Mouse (Mus musculus) embryo, embryonic 11.5 days (tissue): ENCODE data around the gene Bcan.

Source experiments
- DNase-seq: peaks from one replicate; pipeline ENCODE4 v3.0.0-alpha.2; 2012; ENCODE audit warnings: low read depth, low spot score

Bcan gene

DNA sequence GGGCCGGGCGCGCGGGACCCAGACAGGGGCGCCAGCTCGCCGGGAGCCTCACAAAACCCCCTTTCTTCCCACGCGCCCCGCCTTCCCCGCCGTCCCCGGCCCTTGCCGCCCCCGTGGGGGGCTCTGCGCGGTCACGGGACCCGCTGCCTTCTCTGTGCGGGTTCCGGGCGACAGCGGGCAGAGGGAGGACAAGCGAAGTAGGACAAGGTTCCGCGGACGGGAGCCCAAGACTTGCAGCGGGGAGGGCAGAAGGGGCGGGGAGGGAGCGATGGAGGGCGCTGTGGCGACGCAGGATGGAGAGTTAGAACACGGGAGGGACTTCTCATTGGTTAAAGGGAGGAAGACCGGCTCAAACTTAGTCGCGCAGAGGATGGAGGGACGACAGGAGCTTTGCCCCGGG is at the start of gene Bcan:
Bcan (minus strand) TSS at position 50 of the 400 bp plus-strand sequence.
- DNase-seq: no peak

DNA sequence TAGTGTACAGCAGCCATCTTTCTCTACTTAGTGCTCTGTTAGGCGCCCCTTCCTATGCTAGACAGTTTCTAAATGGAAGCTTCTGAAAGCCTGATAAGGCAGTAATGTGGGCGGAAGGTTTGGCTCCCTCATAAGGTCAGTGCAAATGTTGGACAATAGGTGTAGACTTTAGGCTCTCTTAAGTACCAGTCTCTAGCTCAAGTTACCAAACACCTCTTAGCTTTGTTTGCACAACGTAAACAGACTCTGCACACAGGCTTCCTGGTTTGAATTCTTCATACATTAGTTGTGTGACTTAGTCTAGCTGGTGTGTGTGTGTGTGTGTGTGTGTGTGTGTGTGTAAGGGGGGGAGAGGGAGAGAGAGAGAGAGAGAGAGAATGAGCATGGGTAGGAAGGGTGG is 49.5 kb upstream of the Bcan start:
- DNase-seq: no peak

DNA sequence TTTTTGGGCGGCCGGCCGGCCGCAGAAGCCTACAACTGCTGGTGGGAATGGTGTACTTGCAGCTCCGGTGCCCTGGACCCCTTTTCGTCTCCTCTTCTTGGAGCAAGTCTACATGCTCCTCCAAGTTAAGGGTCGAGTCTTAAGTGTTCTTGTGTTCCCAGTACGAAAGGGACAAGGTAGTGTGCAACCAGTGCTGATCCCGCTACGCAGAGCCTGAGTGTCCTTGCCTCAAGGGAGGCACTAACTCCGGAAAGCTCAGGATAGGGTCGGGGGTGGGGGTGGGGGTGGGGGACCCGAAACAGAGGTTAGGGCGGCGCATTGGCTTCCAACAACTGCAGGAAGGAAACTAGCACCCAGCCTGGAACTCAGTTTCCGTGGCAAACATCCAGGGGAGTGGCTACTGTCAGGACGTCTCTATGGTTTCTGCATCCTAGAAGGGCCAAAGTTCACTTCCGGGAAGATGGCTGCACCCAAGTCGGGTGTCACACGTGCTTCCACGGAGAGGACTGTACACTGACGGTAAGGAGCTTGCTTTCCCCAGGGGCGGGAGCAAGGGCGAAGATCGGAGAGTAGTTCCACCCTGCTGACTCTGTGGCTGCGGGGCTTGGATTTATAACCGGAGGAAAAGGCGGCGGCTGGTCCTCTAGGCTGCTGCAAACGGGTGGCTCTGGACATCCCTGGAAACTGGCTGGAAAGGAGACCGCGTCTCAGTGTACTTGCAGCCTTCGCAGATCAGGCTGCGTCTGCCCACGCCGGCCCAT is 42.8 kb upstream of the Bcan start, which contains the start of gene Gpatch4:
Gpatch4 (plus strand) TSS at position 448 of the 761 bp plus-strand sequence.
- DNase-seq: peak; percentile 91

DNA sequence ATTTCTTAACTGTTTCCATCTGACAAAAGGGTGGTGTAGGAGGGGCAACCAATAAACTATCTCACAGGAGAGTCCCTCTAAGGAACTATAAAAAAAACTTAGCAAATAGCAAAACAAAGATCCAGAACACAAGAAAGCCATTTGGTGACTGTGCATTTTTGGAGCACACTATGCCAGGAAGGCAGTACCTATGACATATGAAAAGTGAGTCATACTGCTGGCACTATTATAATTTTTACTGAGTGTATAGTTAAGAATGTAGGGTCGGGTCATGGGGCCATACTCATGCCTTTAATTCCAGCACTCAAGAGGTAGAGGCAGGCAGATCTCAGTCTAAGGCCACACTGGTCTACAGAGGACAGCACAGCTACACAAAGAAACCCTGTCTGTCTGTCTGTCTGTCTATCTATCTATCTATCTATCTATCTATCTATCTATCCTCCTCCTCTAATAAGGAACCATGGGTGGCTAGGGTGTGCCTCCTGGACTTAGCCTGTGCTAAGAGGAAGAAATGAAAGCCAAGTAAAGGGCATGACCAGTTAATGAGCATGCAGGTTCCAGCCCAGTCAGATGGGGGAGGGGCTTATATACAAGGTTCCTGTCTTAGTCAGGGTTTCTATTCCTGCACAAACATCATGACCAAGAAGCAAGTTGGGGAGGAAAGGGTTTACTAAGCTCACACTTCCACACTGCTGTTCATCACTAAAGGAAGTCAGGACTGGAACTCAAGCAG is 35.7 kb upstream of the Bcan start:
- no peak for DNase-seq

DNA sequence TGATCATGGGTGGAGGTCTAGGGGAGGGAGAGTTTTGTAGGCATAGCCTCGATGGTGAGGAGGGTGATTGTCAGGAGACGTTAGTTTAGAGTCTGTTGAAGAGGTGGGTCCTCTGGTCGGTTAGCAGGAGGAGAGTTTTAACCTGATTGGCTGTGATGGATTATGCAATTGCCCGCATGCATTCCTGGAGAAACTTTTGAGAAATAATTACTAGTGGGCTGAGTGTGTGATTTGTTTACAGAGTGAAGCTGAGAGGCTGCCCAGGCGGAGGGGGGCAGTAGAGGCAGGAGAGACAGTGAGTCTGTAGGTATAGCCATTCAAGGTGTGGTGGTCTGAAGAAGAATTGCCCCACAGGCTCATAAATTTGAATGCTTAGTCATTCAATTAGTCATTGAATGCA is 33.5 kb upstream of the Bcan start:
- DNase-seq: no peak

DNA sequence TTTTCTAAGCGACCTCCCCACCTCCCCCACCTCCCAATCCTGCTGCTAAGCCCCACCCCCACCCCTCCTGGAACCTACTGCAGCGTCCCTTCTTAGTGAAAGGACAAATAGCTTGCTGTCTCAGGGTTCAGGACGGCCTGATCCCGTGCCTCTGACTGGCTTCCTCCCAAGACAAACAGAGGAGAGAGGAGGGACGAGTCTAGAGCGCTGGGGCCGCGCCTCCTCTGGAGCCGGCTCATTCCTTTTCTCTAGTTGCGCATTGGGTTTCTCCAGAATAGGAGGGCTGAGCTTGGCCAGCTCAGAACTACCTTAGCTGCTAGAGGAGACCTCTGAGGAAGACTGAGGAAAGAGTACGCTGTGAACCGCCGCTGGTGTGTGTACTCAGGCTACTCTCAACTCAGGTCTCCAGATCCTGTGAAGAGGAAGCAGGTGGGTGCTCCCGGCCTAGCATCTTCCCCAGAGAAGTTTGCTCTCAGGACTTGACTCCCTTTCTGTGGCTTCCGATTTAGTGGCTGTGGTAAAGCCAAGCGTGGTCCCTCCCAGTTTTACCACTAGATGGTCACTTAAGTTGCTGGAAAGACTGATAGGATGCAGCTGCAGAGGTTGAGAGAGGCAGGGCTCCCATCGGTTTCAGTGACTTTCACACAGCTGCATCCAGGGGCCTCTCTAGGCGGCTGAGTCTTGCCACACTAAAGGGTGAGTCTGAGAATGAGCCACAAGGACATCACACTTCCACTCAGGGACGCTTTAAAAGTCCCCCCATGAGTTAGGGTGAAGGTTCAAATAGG is 30.8 kb upstream of the Bcan start:
- no peak for DNase-seq

DNA sequence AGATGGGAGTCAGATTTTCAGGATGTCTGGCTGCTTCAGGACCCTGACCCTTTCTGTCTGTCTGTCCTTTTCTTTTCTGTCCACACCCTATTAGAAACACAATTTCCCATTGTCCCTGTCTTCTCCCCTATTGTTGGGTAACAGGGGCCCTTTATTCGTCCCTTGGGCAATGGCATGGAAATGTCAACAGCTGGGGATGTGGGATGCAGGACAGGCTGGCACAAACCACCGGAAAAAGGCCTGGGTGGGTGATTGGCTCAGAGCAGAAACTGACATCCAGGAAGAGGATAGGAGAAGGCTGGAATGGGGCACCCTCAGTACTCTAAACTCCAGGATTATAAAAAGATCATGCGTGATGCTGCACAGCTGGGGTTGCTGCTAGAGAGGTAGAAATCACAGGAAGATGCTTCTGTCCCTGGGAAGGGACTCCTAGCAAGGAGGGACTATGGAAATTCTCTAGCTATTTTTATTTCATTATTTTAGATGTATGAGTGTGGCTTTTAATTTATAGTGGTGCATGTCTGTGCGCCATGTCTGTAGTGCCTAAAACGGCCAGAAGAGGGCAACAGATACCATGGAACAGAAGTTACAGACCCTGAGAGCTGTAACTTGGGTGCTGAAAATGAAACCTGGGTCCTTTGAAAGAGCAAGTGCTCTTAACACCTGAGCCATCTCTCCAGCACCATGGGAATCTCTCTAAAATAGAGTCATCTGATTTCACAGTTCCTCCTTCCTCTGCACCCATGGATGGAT is 27.6 kb upstream of the Bcan start, which contains the start of gene Hapln2:
Hapln2 (minus strand) TSS at position 150 of the 753 bp plus-strand sequence.
- no peak for DNase-seq

DNA sequence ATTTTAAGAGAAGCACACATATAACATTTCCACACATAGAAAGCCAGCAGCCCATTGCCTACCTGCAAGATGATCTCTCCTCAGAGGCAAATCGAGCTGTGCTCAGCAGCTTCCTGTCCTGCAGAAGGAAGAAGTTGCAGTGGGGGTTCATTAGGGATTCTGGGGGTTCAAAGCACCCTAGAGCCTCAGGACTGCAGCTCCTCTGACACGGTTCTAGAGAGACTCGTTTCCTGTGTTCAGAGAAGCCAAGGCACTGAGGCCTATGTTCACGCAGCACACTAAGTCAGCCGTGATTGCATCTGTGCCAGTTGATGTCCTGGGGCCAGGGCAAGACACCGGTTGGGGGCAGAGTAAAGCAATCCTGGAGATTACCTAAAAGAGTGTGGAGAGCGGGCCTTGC is 26.8 kb upstream of the Bcan start:
- DNase-seq: no peak

DNA sequence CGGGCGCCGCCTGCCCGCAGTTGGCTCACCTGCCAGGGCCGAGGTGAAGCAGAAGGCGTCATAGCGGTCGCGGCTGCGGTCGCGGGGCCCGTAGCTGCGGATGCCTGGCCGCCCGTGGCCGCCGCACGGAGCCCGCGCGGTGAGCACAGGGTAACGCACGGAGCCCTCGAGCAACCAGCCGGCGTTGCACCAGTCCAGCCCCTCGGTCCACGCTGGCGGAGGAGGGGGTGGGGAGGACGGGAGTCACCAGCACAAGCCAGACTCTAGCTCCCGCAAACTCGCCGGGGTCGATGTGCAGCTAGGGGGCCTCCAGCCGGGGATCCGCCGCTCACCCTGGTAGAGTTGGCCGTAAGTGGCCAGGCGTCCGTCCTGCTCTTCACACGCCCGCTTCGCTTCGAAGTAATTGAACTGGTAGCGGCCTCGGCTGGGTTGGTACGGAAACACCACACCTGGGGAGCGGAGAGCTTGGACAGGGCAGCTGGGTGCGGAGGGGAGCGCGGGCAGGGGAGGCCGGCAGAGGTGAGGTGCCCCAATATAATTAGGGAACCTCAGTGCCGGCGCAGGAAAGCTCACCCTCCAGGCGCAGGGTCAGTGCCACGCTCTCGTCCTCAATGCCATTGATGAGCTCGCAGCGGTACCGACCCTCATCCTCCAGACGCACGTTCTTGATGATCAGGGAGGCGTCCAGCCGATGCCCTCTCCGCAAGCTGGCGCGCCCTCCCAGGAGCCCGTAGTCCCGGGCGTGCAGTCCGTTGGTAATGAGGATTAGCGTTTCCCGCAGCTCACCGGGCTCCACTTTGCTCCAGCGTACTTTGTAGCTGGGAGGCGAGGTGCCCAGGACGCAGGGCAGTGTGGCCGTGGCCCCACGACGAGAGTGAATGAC is 23.4 kb upstream of the Bcan start:
- DNase-seq: no peak

DNA sequence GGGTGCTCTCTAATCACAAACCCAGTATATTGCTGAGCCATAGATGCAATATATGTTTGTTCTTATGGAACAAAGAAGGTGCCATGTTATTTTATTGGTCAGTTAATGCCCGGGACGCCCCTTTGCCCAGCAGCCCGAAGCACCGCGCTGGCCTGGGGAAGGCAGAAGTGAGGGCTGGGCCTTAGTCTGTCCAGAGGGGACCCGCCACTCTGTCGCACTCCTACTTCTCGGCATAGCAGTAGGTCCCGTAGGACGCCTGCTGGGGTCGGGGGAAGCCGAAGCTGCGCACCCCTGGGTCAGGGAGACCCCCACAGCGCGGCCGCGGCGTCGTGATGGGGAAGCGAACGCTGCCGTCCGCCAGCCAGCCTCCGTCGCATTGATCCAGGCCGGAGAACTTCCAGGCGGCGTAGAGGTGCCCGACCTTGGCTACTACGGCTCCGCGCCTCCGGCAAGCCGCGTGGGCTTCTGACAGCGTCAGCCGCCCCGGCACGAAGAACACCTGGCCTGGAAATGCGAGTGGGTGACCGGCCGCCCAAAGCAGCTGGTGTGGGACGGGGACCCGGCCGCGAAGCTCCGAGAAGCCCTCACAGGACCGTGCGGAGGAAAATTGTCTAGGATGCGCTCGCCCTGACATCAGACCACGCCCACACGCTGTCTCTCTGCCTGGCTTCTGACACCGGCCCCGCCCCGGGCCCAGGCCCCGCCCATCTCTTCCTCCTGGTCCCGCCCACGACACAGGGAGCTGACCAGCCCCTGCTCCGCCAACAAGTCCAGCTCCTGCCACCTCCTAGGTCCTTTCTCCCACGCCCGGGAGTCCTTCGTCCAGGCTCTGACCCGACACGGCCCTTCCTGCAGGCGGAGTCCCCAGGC is 22.5 kb upstream of the Bcan start:
- DNase-seq: peak; percentile 82

DNA sequence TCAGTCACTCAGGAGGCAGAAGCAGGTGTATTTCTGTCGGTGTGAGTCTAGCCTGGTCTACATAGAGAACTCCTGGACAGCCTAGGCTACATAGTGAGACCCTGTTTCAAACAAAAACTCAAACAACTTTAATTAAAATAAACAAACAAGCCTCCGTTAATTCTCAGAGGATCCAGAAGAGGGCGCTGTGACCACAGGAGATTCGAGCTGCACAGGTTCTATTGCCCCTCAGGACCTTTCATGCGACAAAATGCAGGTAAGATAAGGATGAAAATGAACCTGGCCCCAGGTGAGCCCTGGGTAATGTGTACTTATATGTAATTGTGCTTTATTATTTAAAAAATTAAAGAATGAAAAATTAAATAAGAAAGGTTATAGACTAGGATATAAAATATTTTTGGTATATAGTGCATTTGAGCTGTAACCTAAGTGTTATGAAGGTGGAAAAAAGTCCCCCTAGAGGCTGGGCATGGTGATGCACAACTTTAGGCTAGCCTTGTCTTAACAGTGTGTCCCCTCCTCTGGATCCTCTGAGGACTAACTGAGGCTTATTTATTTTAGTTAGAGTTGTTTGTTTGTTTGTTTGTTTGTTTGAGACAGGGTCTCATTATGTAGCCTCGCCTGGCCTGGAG is 10.7 kb upstream of the Bcan start:
- no peak for DNase-seq

DNA sequence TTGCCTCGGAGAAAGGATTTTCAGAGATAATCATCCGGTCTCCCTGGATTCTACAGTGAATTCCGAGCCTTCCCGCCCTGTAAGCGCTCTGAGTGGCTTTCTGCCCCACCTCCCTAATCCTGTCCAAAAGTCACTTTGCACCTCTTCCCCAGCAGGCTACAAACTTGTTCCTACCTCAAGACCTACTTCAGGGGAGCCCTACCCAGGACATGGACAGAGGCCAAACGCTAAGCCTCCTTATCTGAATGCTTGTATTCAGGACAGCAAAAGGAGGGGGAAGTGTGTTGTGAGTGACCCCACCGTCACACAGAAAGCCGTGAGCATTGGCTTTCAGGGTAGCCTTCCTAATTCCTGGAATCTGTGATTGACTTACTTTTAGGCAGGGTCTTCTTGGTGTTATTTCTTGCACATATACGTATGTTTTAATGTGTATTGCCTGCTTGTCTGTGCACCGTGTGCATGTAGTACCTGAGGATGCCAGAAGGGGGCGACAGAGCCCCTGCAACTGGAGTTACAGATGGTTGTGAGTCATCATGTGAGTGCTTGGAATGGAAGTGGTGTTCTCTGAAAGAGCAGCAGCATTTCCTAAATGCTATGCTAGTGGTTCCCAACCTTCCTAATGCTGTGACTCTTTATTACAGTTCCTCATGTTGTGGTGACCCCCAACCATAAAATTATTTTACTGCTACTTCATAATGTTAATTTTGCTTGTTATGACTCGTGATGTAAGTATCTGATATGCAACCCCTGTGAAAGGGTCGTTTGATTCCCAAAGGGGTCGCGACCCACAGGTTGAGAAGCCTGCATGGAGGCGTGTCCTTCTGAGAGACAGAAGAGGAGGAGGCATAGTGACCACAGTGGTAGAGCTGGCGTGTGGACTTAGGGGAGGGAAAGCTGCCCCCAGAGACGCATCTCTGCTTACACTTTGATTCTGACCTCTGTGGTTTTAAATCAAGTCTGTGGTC is 6.1 kb upstream of the Bcan start:
- DNase-seq: no peak

DNA sequence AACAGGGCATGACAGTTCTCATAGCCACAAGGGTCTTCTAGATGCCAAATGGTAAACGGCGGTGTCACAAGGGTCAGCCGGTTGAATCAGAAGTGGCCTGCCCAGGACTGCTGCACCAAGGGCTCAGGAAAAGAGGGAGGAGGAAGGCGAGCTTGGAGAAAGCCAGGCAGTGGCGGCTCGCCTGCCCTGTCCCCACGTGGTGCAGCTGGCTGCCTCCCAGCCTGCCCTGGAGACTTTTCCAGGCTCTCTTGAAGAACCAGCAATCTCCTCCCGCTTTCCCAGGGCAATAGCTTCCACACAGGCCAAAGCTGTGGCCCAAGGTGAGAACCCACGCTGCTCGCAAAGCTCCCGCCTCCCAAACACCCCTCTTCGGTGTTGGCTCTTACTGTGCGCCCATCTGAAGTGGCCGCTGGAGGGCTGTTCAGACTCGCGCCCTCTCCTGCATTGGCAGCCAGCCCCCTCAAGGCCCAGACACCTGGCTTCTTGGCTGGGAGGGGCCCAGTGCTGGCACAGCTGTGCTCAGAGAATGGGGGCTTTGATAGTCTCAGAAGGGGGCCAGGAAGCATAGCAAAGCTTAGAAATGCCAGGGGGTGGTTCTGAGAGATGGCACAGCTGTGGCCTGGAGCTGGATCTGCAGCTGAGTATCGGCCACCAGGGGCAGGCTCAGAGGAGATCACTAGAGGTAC is 2.4 kb upstream of the Bcan start:
- DNase-seq: no peak

DNA sequence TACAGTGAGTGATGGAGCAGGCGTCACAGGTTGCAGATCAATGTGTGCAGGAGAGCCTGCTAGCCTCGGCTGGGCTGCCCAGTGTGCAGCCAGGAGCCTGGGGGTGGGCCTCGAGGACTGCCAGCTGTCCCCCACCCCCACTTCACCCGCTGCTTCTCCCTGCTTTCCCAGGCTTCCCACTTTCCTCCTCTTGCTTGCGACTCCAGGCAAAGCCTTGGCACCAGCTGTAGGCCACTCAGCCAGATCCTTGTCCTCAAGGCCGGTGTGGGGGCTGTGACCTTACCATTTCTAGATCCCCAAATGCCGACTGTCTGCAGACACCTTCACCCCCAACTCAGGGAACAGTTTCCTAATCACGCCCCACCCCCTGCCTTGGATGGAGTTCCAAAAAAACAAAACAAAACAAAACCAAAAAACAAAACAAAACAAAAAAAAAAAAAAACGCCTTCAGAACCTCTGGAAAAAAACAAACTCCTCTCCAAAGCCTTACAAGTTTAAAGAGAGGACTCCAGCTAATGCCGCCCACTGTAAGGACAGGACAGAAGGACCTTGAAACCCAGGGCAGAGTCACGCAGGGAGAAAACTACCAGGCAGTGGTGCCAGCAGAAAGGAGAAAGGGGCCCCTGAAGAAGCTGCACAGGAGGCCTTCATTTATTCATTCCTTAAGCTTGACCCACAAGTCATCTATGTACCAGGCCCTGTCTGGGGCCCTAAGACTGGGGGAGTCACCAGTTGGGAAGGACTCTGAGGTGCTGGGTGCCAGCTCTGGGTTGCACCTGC is 976 bp upstream of the Bcan start:
- no peak for DNase-seq

DNA sequence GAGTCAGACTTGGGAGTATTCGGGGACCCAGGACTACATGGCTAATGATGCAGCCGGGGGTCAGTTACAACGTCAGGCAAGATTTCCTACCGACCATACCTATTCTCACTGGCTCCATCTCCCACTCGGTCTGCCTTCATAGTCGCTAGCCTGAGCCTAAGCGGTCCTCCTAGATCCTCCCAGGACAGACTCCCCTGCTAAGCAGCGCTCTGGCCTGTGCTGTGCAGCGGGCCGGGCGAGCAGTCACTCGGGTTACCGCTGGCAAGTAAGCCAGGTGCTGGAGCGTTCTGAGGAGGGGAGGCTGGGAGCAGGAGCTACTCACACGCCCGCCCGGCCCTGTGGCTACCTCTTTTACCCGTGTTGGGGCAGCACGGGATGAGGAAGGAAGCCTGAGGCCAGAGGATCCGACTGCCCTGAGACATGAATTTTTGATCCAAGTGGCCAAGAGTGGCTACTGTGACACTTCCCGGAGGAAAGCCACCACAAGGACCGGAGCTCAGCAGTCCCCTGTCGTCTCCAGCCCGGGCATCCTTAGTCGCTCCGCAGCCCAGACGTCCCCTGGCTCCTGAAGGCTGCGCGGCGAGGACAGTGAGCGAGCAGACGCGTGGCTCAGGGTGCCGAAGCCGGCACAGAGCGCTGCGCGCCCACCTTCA is 661 bp downstream of the Bcan start:
- no peak for DNase-seq

DNA sequence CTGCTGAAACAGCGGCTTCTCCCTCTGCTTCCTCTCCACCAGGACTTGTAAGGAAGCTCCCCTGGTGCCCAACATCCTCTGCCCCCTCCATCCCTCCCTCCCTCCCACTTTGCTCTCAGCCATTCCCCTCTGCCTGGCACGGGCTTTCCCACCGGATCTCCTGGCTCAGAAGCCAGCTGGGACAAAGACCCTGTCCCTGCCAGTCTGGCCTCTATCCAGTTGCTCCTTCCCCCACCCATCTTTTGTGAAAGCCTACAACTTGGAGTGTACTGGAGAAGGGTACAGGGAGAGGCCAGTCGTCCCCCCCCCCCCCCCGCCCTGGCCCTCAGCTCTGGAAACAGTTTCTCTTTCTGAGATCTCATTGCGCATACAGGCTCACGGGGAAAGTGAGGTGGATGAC is 1.3 kb downstream of the Bcan start:
- DNase-seq: no peak
